Mouse (Mus musculus) heart, adult 2 months (tissue): ENCODE data around the gene Gpsm1. TPM values are rescaled to one million over a fixed set of nuclear protein-coding genes. Genes with fewer than 3 reads are reported as not detected.

Source experiments
- DNase-seq, 2 experiments: peaks; one replicate each; pipeline ENCODE4 v3.0.0; 2021
- H3K27ac ChIP-seq: fragments of 200-600 bp; 2 replicates; pipeline ENCODE4 v1.8.1; 2022
- H3K27me3 ChIP-seq: fragments of 200-500 bp; 2 replicates; pipeline ENCODE4 v1.6.1; 2012; ENCODE audit warnings: mild to moderate bottlenecking, low read length, inconsistent platforms, mixed read lengths; ENCODE audit not compliant: control insufficient read depth, insufficient read depth
- H3K36me3 ChIP-seq: fragments of 200-500 bp; 2 replicates; pipeline ENCODE4 v1.6.1; 2012; ENCODE audit warnings: low read length, inconsistent platforms; ENCODE audit not compliant: control insufficient read depth, insufficient read depth
- H3K4me1 ChIP-seq: fragments of 200-500 bp; 2 replicates; pipeline ENCODE4 v1.6.1; 2011; ENCODE audit warnings: low read length; ENCODE audit not compliant: control insufficient read depth, insufficient read depth
- H3K4me3 ChIP-seq: fragments of 200-600 bp; 2 replicates; pipeline ENCODE4 v1.8.1; 2022
- H3K79me2 ChIP-seq: fragments of 200-500 bp; replicated peaks from 2 replicates; pipeline ENCODE4 v1.6.1; 2012; ENCODE audit warnings: mild to moderate bottlenecking, inconsistent platforms, low read length, moderate library complexity, mixed read lengths; ENCODE audit not compliant: control insufficient read depth, insufficient read depth
- H3K9ac ChIP-seq: fragments of 200-500 bp; 2 replicates; pipeline ENCODE4 v1.6.1; 2012; ENCODE audit warnings: low read depth, mild to moderate bottlenecking, control low read depth, inconsistent platforms, low read length, mixed read lengths
- CTCF ChIP-seq: fragments of 200-600 bp; IDR thresholded peaks from 2 replicates; pipeline ENCODE4 v1.8.1; 2022; ENCODE audit warnings: antibody characterized with exemption, mild to moderate bottlenecking, moderate library complexity
- EP300 ChIP-seq: fragments of 200-500 bp; IDR thresholded peaks from 2 replicates; pipeline ENCODE4 v1.6.1; 2011; ENCODE audit warnings: low read depth, low read length, control low read depth; ENCODE audit not compliant: insufficient read depth
- POLR2A ChIP-seq: fragments of 200-500 bp; IDR thresholded peaks from 2 replicates; pipeline ENCODE4 v1.6.1; 2011; ENCODE audit warnings: mild to moderate bottlenecking, low read depth, low read length, control low read depth; ENCODE audit not compliant: insufficient read depth
- WGBS: fragments of 180-500 bp; shearing (Covaris S2); methylation state at CpG from one replicate; pipeline ENCODE4 v1.1.7; 2018; 5-methylcytosine and 5-hydroxymethylcytosine counted together
- intact Hi-C: fragments of 180-260 bp; cut with DNase I; formaldehyde crosslinking; loops from one replicate; pipeline ENCODE4 v1.15.1; 2025
- polyA plus RNA-seq: library from polyadenylated mRNA; depleted of rRNA; stranded (reverse); fragments of >200 nt; gene quantifications from 2 replicates; pipeline ENCODE4 v1.2.3, GENCODE M21; 2012
- total RNA-seq, 2 experiments: library from RNA; stranded (reverse); gene quantifications; 2 replicates each; pipeline ENCODE4 v1.2.3; 2021

The Gpsm1 gene
- total and polyA plus RNA-seq, 3 experiments = 169 to 301 (median 249) TPM

GRCm38 (mm10) chr2:26298208-26298855 lies 17.0 kb upstream of the Gpsm1 start:
- Histone ChIP-seq H3K79me2 (no peaks in the 10 kb centered on the region), H3K27me3 (no peaks in the 10 kb centered on the region), H3K9ac (no peak overlapping the region), H3K36me3 (no peaks in the 10 kb centered on the region), H3K4me3 (no peak overlapping the region), H3K4me1 (no peaks in the 10 kb centered on the region; the same call in 1 of the 2 replicates), H3K27ac (no peak overlapping the region)
- intact Hi-C loops = no loop called here
- TF ChIP-seq CTCF = no peak
- no peak for TF ChIP-seq POLR2A
- no peak for TF ChIP-seq EP300
- no peak for DNase-seq
- WGBS = 4% methylated on average over 10 of the region's 10 CpGs

GRCm38 (mm10) chr2:26298856-26299230 lies 16.5 kb upstream of the Gpsm1 start:
- DNase-seq = no peak
- Histone ChIP-seq H3K79me2 (no peaks in the 10 kb centered on the region), H3K27ac (no peak overlapping the region), H3K9ac (no peak overlapping the region), H3K27me3 (no peaks in the 10 kb centered on the region), H3K36me3 (no peaks in the 10 kb centered on the region), H3K4me1 (no peaks in the 10 kb centered on the region; the same call in 1 of the 2 replicates), H3K4me3 (no peak overlapping the region)
- WGBS = 42% methylated on average over 4 of the region's 4 CpGs
- intact Hi-C loops = no loop called here
- TF ChIP-seq POLR2A (no peak), CTCF (no peak), EP300 (no peak)

DNA sequence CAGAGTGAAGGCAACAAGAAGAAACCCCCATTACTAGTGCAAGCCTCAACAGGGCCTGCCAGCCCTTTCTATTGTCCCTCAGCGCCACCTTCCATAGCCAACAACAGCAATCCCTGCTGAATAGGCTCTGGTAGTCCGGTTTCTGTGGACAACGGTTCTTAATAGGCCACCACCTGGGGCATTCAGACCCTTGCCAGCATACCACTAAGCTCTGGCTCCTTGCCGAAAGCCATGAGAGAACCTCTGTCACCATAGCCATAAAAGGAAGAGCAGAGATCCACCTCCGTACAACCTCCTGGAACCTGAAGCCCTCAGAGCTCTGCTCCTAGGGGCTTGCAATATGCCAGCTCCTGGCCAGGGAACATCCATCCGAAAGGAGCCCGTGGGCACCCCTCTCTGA lies 16.0 kb upstream of the Gpsm1 start:
- no peaks in the 10 kb centered on the region for H3K27me3 ChIP-seq
- intact Hi-C loops = no loop called here
- H3K79me2 ChIP-seq = no peaks in the 10 kb centered on the region
- TF ChIP-seq EP300 = no peak
- TF ChIP-seq POLR2A = no peak
- TF ChIP-seq CTCF = no peak
- H3K4me3 ChIP-seq = no peak overlapping the region
- H3K36me3 ChIP-seq = no peaks in the 10 kb centered on the region
- DNase-seq = no peak
- H3K9ac ChIP-seq = no peak overlapping the region
- H3K4me1 ChIP-seq = no peaks in the 10 kb centered on the region; the same call in 1 of the 2 replicates
- H3K27ac ChIP-seq = no peak overlapping the region
- 64% methylated on average over 7 of the region's 7 CpGs for WGBS

DNA sequence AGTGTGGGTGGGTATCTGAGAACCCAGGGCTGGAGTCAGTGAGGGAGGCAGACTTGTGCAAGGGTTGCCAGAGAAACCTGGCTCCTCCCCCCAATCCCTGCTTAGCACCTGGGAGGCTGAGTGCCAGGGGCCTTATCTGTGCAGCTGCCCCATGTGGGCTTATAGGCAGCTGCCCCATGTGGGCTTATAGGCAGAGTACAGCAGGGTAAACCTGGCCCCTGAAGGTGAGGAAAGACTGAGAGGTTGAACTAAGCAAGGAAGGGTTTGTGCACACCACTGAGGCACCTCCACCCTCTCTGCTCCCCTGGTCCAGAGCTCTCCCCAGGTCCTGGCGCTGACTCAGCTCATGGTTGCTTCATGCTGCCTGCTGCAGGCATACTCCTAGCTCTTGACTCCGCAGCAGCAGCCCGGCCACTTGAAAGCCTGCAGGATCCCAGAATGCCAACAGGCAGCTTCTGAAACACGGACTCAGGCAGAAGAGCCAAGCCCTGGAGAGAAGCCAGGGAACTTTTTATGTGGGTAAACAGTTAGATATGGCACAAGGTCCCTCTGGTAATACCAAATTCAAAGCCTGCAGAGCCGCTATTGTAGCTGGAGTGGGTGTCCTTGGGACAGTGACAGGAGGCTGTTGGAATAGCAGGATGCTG lies 15.0 kb upstream of the Gpsm1 start:
- no peak overlapping the region for H3K9ac ChIP-seq
- 37% methylated on average over 5 of the region's 5 CpGs for WGBS
- TF ChIP-seq EP300 = no peak
- H3K79me2 ChIP-seq = no peaks in the 10 kb centered on the region
- no peaks in the 10 kb centered on the region for H3K36me3 ChIP-seq
- no peaks in the 10 kb centered on the region for H3K27me3 ChIP-seq
- intact Hi-C loops = loop anchor here (2.0 kb wide), 1 partner anchor 267 kb away; no protein-coding TSS in a partner anchor
- no peak for DNase-seq
- H3K27ac ChIP-seq = no peak overlapping the region
- H3K4me3 ChIP-seq = no peak overlapping the region
- H3K4me1 ChIP-seq = no peaks in the 10 kb centered on the region; the same call in 1 of the 2 replicates

DNA sequence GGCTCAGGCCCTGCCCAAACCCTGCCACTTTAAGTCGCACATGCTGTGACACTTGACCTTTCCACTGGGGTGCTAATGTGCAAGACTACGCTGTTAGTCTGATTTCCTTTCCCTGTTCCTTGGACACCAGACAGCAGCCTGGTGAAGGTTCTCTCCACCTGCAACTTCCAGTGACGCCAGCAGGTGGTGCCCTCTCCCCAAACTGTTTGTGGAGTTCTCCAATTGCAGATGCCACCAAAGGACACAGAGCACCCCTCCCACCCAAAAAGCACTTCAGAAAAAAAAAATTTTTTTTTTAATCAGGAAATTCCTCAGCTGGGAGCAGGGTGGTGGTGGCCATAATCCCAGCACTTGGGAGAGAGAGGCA lies 14.5 kb upstream of the Gpsm1 start:
- no peaks in the 10 kb centered on the region; the same call in 1 of the 2 replicates for H3K4me1 ChIP-seq
- H3K4me3 ChIP-seq = no peak overlapping the region
- no peaks in the 10 kb centered on the region for H3K79me2 ChIP-seq
- WGBS = 0% methylated on average over 3 of the region's 3 CpGs
- H3K27me3 ChIP-seq = no peaks in the 10 kb centered on the region
- peak; percentile 84 to 92 for DNase-seq
- H3K27ac ChIP-seq = no peak overlapping the region
- intact Hi-C loops = loop anchor here (1.0 to 2.0 kb wide), 2 partner anchors 52 to 266 kb away; partner anchors contain the start of gene Dnlz
- H3K9ac ChIP-seq = no peak overlapping the region
- no peaks in the 10 kb centered on the region for H3K36me3 ChIP-seq
- TF ChIP-seq EP300 (peak; percentile 84; the same call in 1 of the 2 replicates), CTCF (no peak)

- Histone ChIP-seq H3K36me3 (no peaks in the 10 kb centered on the region), H3K79me2 (no peaks in the 10 kb centered on the region), H3K4me3 (no peak overlapping the region), H3K9ac (no peak overlapping the region), H3K27ac (no peak overlapping the region), H3K27me3 (no peaks in the 10 kb centered on the region), H3K4me1 (no peaks in the 10 kb centered on the region; the same call in 1 of the 2 replicates)
- intact Hi-C loops = no loop called here
- DNase-seq = no peak
- 86% methylated on average over 10 of the region's 10 CpGs for WGBS
- TF ChIP-seq POLR2A (no peak), CTCF (no peak), EP300 (no peak)
Observed at GRCm38 (mm10) chr2:26302005-26302503, 13.3 kb upstream of the Gpsm1 start.
